Mouse (Mus musculus): Measurements from ENCODE around the gene Hist3h2ba. TPM values are rescaled to one million over a fixed set of nuclear protein-coding genes. Genes with fewer than 3 reads are reported as not detected.

Gene Hist3h2ba
- total RNA-seq, 2 experiments from 2014 or later, result 119 to 135 TPM

Small RNAs within 50 kb of the gene (microRNA-seq; reads per million reads assigned to microRNA genes)
- gene Gm44313, result 0 to 0.53 reads per million in 2 experiments

Other genes starting within 250 kb of the Hist3h2ba start
- not detected for gene Olfr319, start 249.8 kb upstream of the Hist3h2ba start, total RNA-seq (2021)
- gene Olfr318, start 224.9 kb upstream of the Hist3h2ba start, total RNA-seq (2021), result under 1 TPM in 1 of 2 experiments, not detected in 1; 0.13 TPM
- gene Olfr317, start 209.7 kb upstream of the Hist3h2ba start, total RNA-seq (2021), result under 1 TPM in 1 of 2 experiments, not detected in 1; 0.15 TPM
- gene Olfr316, start 196.2 kb upstream of the Hist3h2ba start, total RNA-seq (2021), result under 1 TPM; 0.13 to 0.42 TPM
- gene Olfr315, start 175.7 kb upstream of the Hist3h2ba start, total RNA-seq (2021), result not detected
- gene Olfr314, start 166.0 kb upstream of the Hist3h2ba start, total RNA-seq (2021), result not detected
- 1 to 10 TPM in 1 of 2 experiments, under 1 TPM in 1; 0.89 to 2.1 TPM for gene Fam183b, start 147.0 kb upstream of the Hist3h2ba start, total RNA-seq (2021)
- gene Olfr313, start 133.9 kb upstream of the Hist3h2ba start, total RNA-seq (2021), result not detected
- not detected for gene Olfr312, start 119.7 kb upstream of the Hist3h2ba start, total RNA-seq (2021)
- gene Olfr311, start 109.7 kb upstream of the Hist3h2ba start, total RNA-seq (2021), result not detected
- 10 to 100 TPM; 16.7 TPM for gene Gm12258, start 101.8 kb upstream of the Hist3h2ba start, total RNA-seq (2021)
- 1 to 10 TPM; 9.3 TPM for gene 2810021J22Rik, start 81.7 kb upstream of the Hist3h2ba start, total RNA-seq (2021)
- gene Zfp39, start 44.7 kb upstream of the Hist3h2ba start, total RNA-seq (2021), result 1 to 10 TPM; 8.7 to 9.0 TPM
- not detected for gene Btnl10, start 31.0 kb upstream of the Hist3h2ba start, total RNA-seq (2021)
- 100 to 1,000 TPM; 493 to 512 TPM for gene Rnf187, start 10.0 kb upstream of the Hist3h2ba start, total RNA-seq (2021)
- 10 to 100 TPM; 57.2 to 62.3 TPM for gene Hist3h2a, start 5.8 kb downstream of the Hist3h2ba start, total RNA-seq (2021)
- gene Trim17, start 5.8 kb downstream of the Hist3h2ba start, total RNA-seq (2021), result 1 to 10 TPM; 3.9 to 4.3 TPM
- gene Trim11, start 29.2 kb downstream of the Hist3h2ba start, total RNA-seq (2021), result 10 to 100 TPM; 21.8 to 22.0 TPM
- gene Obscn, start 187.5 kb downstream of the Hist3h2ba start, total RNA-seq (2021), result 1 to 10 TPM; 1.5 to 1.9 TPM
- gene Iba57, start 214.8 kb downstream of the Hist3h2ba start, total RNA-seq (2021), result 10 to 100 TPM in 1 of 2 experiments, 1 to 10 TPM in 1; 9.8 to 10.0 TPM
- 10 to 100 TPM in 1 of 2 experiments, 1 to 10 TPM in 1; 7.9 to 14.2 TPM for gene Gjc2, start 234.3 kb downstream of the Hist3h2ba start, total RNA-seq (2021)
- 100 to 1,000 TPM; 113 to 118 TPM for gene Guk1, start 243.3 kb downstream of the Hist3h2ba start, total RNA-seq (2021)

Measured in left cerebral cortex, postnatal 14 days (tissue).